Mouse (Mus musculus) heart, embryonic 15.5 days (tissue): ENCODE results near the gene Acvr1. TPM values are rescaled to one million over a fixed set of nuclear protein-coding genes. Genes with fewer than 3 reads are reported as not detected.

Source experiments
- polyA plus RNA-seq: library from polyadenylated mRNA; unstranded; fragments of >200 nt; fragmentation: Nextera tagmentation; extraction: Ambion mirVana; gene quantifications from 2 replicates; pipeline ENCODE4 v1.2.1, GENCODE M21; 2015

The Acvr1 gene
- polyA plus RNA-seq, 1 experiment from 2014 or later = 8.8 TPM

Other genes with a start within 250 kb of the Acvr1 start
- 1.3 TPM in 2 replicates for gene Acvr1c, start 209.3 kb downstream of the Acvr1 start, polyA plus RNA-seq
- not detected in 2 replicates for gene Gm17409, start 97.0 kb downstream of the Acvr1 start, polyA plus RNA-seq
- gene Upp2, start 141 bp upstream of the Acvr1 start, polyA plus RNA-seq = 5.2 and 7.5 TPM in 2 replicates